Mouse (Mus musculus) c-Kit-negative CD71-positive TER-119-positive erythroid progenitor cells, embryonic 14.5 days (primary cell): ENCODE measurements around the gene Cwc22.

Source experiments
- DNase-seq: peaks from one replicate; pipeline ENCODE4 v3.0.0-alpha.2; 2013; ENCODE audit warnings: low read depth, low spot score

The Cwc22 gene

GRCm38 (mm10) chr2:77876331-77876730 lies 69.8 kb downstream of the Cwc22 start:
- DNase-seq = peak; percentile 5

GRCm38 (mm10) chr2:77875516-77875915 lies 70.7 kb downstream of the Cwc22 start:
- peak; percentile 5 for DNase-seq

- DNase-seq = peak; percentile 3
These were observed 71.5 kb downstream of the Cwc22 start for GRCm38 (mm10) chr2:77874678-77875077.

GRCm38 (mm10) chr2:77873806-77874205 lies 72.4 kb downstream of the Cwc22 start:
- DNase-seq = no peak

GRCm38 (mm10) chr2:77872676-77873075 lies 73.5 kb downstream of the Cwc22 start:
- DNase-seq = no peak

GRCm38 (mm10) chr2:77871146-77871545 lies 75.0 kb downstream of the Cwc22 start:
- peak; percentile 9 for DNase-seq

GRCm38 (mm10) chr2:77869729-77870280 lies 76.4 kb downstream of the Cwc22 start:
- DNase-seq = peak; percentile 6

GRCm38 (mm10) chr2:77863934-77864333 lies 82.2 kb downstream of the Cwc22 start:
- DNase-seq = no peak

DNA sequence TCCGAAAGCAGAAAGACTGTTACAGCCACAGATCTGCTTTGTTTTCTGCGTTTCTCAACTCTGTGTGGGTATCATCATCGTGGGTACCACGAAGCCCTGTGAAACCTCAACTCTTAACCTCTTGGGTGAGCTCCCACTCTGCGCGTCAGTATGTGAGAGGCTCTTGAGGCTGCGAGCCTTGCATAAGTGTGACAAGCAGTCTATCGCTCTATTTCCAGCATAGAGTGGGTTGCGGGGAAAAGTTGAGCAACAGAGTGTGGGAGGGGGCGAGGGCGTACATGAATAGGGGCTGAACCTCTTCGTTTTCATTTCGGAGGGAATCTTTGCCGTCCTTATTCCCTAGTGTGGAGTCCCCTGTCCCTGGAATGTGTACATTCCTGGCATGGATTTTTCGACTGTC lies 82.7 kb downstream of the Cwc22 start:
- DNase-seq = no peak

DNA sequence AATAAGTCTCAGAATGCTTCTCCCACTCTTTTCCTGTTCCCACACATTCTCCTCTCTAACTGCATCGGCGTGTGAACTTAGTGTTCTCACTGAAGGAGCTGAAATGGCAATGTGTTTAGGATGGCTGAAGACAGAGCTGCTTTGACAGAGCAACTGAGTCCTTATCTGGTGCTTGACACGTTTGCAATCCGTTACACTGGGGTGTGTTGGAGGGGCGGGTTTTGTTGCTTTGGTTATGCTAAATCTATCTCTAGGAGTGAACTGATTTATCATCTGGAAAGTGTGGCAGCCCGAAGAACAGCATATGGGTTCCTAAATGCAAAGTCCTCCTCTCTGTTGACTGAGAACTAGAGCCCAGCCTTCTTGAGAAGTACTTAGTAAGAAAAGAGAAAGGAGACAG lies 104.7 kb downstream of the Cwc22 start:
- DNase-seq = no peak

DNA sequence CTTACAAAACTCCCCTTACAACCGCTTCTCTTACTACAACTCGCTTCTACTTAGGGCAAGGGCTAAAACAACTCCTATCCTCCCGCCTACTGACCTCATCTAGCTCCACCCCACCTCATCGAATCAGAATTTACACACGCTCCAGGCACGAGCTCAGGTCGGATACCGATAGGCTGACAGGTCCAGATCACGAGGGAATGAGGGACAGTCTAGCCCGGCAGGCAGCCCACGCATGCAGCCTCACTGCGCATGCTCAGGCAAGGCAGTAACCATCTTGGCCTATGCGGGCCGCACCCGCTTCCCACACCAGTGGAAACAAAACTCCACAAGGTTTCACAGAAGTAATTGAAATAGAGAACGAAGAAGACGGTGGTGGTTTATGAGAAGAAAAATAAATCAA lies 106.6 kb downstream of the Cwc22 start:
- no peak for DNase-seq

DNA sequence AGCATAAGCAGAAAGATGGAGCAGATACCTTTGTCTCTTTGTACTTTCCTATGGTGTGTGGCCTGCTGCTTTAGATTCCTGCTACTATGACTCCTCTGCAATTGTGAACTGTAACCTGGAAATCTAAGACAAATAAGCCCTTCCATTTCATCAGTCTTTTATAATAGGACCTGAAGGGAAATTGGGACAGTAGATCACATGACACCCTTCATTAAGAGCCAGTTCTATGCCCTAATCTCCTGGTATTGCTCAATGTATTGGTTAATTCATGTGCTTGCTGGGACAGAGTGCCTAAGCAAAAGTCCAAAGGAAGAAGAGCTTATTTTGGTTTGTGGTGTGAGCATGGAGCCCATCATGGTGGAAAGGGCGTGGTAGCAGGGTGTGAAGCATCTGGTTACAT lies 107.5 kb downstream of the Cwc22 start:
- no peak for DNase-seq

DNA sequence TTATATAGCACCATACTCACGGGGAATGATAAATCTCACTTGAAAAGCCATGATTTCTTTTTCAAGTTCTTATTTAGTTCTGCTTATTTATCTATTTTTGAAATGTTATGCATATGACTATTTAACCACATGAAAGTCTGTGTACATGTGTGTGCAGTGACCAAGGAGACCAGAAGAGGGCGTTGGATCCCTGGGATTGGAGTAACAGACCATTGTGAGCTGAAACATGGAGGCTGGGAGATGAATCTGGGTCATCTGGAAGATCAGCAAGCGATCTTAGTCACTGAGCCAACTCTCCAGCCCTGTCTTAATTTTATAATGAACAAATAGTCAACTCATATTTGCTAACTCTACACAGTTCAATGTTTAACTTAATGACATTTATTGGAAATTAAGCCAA lies 110.4 kb downstream of the Cwc22 start:
- no peak for DNase-seq
